In genomic region chr15:102449366-102449765, GRCm38 (mm10) we compare ENCODE assay signal across 25 mouse cellular contexts. TPM values are rescaled to one million over a fixed set of nuclear protein-coding genes. Genes with fewer than 3 reads are reported as not detected.
"Had no signal": no experiment of that assay in that cellular context is flagged by ENCODE, and none has a peak within 500 bp of the region (broad histone marks: within the 10 kb centered on the region; RNA-seq: fewer than 3 reads in every experiment).

No protein-coding gene starts in this region.

- DNase-seq: lung, adult 18-20 months; lung, embryonic 14.5 days; lung, postnatal 10 days; lung, postnatal 4 days; midbrain, embryonic 14.5 days; retina, postnatal 1 day; right cerebral cortex, adult 18-20 months; right cerebral cortex, postnatal 25 days; right cerebral cortex, postnatal 4 days; spleen, adult 18-20 months; thymus, adult 2 months; thymus, postnatal 14 days; thymus, postnatal 36 days had no signal

RNA-seq across cellular contexts. Expression of gene Amhr2, which starts 4.2 kb away (rescaled TPM):
- total RNA-seq: megakaryocyte, adult 5-6 weeks; megakaryocyte-erythroid progenitor cell, adult 5-6 weeks had no signal
- polyA plus RNA-seq: midbrain, embryonic 12.5 days; neural tube, embryonic 11.5 days had no signal

RNA-seq across cellular contexts. Expression of gene Gm10337, which starts 54.2 kb away (rescaled TPM):
- total RNA-seq: megakaryocyte, adult 5-6 weeks; megakaryocyte-erythroid progenitor cell, adult 5-6 weeks had no signal
- polyA plus RNA-seq: liver, embryonic 14.5 days; liver, embryonic 16.5 days; lung, embryonic 14.5 days; lung, embryonic 16.5 days; midbrain, embryonic 10.5 days; midbrain, embryonic 14.5 days; midbrain, embryonic 16.5 days; myocyte; small intestine, adult 2 months; stomach, embryonic 16.5 days; thymus, adult 2 months had no signal
